Mouse (Mus musculus) cortical plate, adult 2 months (tissue): ENCODE measurements around the gene Chn1. TPM values are rescaled to one million over a fixed set of nuclear protein-coding genes. Genes with fewer than 3 reads are reported as not detected.

Experiments used
- H3K27ac ChIP-seq: fragments of 200-500 bp; 2 replicates; pipeline ENCODE4 v1.5.1; 2012; ENCODE audit warnings: low read length, control low read depth, inconsistent platforms; ENCODE audit not compliant: insufficient read depth
- H3K4me1 ChIP-seq: fragments of 200-500 bp; 2 replicates; pipeline ENCODE4 v1.6.1; 2011; ENCODE audit warnings: low read length; ENCODE audit not compliant: control insufficient read depth, insufficient read depth
- H3K4me3 ChIP-seq: fragments of 200-500 bp; 2 replicates; pipeline ENCODE4 v1.5.1; 2011; ENCODE audit warnings: mild to moderate bottlenecking, low read length, control low read depth; ENCODE audit not compliant: insufficient read depth
- CTCF ChIP-seq: fragments of 200-500 bp; IDR thresholded peaks from 2 replicates; pipeline ENCODE4 v1.5.1; 2011; ENCODE audit warnings: mild to moderate bottlenecking, control low read depth, low read length; ENCODE audit not compliant: insufficient read depth; ENCODE audit errors: extremely low read depth
- POLR2A ChIP-seq: fragments of 200-500 bp; IDR thresholded peaks from 2 replicates; pipeline ENCODE4 v1.6.1; 2011; ENCODE audit warnings: mild to moderate bottlenecking, low read length, control low read depth; ENCODE audit not compliant: insufficient read depth; ENCODE audit errors: extremely low read depth
- polyA plus RNA-seq: library from polyadenylated mRNA; depleted of rRNA; stranded (reverse); fragments of >200 nt; gene quantifications from 2 replicates; pipeline ENCODE4 v1.2.3, GENCODE M21; 2012

The Chn1 gene
- polyA plus RNA-seq, 1 experiment = 1,631 TPM

- H3K4me3 ChIP-seq = no peak overlapping the region
- no peak for TF ChIP-seq CTCF
- no peak for TF ChIP-seq POLR2A
- no peak overlapping the region for H3K27ac ChIP-seq
- no peaks in the 10 kb centered on the region for H3K4me1 ChIP-seq
Observed at GRCm38 (mm10) chr2:73782371-73782905, 7.3 kb upstream of the Chn1 start.

- no peak for TF ChIP-seq CTCF
- TF ChIP-seq POLR2A = no peak
- no peak overlapping the region for H3K4me3 ChIP-seq
- no peak overlapping the region for H3K27ac ChIP-seq
- H3K4me1 ChIP-seq = no peaks in the 10 kb centered on the region
Observed at GRCm38 (mm10) chr2:73780321-73781010, 5.3 kb upstream of the Chn1 start.

- H3K4me1 ChIP-seq = no peaks in the 10 kb centered on the region
- H3K4me3 ChIP-seq = no peak overlapping the region
- H3K27ac ChIP-seq = no peak overlapping the region
- TF ChIP-seq POLR2A = no peak
- TF ChIP-seq CTCF = no peak
Observed at GRCm38 (mm10) chr2:73779796-73780195, 4.7 kb upstream of the Chn1 start.

- no peak overlapping the region for H3K27ac ChIP-seq
- TF ChIP-seq CTCF (no peak), POLR2A (no peak)
- no peaks in the 10 kb centered on the region for H3K4me1 ChIP-seq
- H3K4me3 ChIP-seq = no peak overlapping the region
Observed at GRCm38 (mm10) chr2:73779016-73779595, 4.0 kb upstream of the Chn1 start.

- Histone ChIP-seq H3K4me3 (no peak overlapping the region), H3K27ac (no peak overlapping the region)
Observed at GRCm38 (mm10) chr2:73776936-73777335, 1.8 kb upstream of the Chn1 start.

GRCm38 (mm10) chr2:73775683-73776310, 651 bp upstream of the Chn1 start:
- Histone ChIP-seq H3K4me3 (peak overlapping the region; percentile 93), H3K27ac (peak overlapping the region; percentile 90; the same call in 1 of the 2 replicates), H3K4me1 (no peaks in the 10 kb centered on the region)
- TF ChIP-seq CTCF (no peak), POLR2A (no peak)

More at GRCm38 (mm10) chr2:73776936-73777335, 1.8 kb upstream of the Chn1 start:
- no peaks in the 10 kb centered on the region for H3K4me1 ChIP-seq
- TF ChIP-seq POLR2A (no peak), CTCF (no peak)

- Histone ChIP-seq H3K4me3 (no peak overlapping the region), H3K27ac (no peak overlapping the region), H3K4me1 (no peaks in the 10 kb centered on the region)
- TF ChIP-seq CTCF (no peak), POLR2A (no peak)
Observed at GRCm38 (mm10) chr2:73772945-73773344, 2.2 kb downstream of the Chn1 start.

GRCm38 (mm10) chr2:73768669-73769068, 6.5 kb downstream of the Chn1 start:
- H3K27ac ChIP-seq = no peak overlapping the region
- H3K4me3 ChIP-seq = no peak overlapping the region
- no peaks in the 10 kb centered on the region for H3K4me1 ChIP-seq
- TF ChIP-seq CTCF = no peak
- no peak for TF ChIP-seq POLR2A

GRCm38 (mm10) chr2:73763541-73763940, 11.6 kb downstream of the Chn1 start:
- TF ChIP-seq CTCF = no peak
- Histone ChIP-seq H3K27ac (no peak overlapping the region), H3K4me3 (no peak overlapping the region), H3K4me1 (no peaks in the 10 kb centered on the region)

GRCm38 (mm10) chr2:73759899-73760298, 15.2 kb downstream of the Chn1 start:
- Histone ChIP-seq H3K4me1 (no peaks in the 10 kb centered on the region), H3K27ac (no peak overlapping the region), H3K4me3 (no peak overlapping the region)
- no peak for TF ChIP-seq CTCF
- TF ChIP-seq POLR2A = no peak
